Mouse (Mus musculus) lung, postnatal 14 days (tissue): ENCODE data around the gene Znfx1.

ENCODE experiments used
- DNase-seq: peaks from one replicate; pipeline ENCODE4 v3.0.0; 2021

Znfx1 gene

GRCm38 (mm10) chr2:166991945-166992344, 70.9 kb downstream of the Znfx1 start:
- DNase-seq = no peak

- DNase-seq = no peak
These were observed 72.0 kb downstream of the Znfx1 start for GRCm38 (mm10) chr2:166990861-166991260.
